Mouse (Mus musculus): ENCODE results near the gene Ube2e1.

The Ube2e1 gene

DNA sequence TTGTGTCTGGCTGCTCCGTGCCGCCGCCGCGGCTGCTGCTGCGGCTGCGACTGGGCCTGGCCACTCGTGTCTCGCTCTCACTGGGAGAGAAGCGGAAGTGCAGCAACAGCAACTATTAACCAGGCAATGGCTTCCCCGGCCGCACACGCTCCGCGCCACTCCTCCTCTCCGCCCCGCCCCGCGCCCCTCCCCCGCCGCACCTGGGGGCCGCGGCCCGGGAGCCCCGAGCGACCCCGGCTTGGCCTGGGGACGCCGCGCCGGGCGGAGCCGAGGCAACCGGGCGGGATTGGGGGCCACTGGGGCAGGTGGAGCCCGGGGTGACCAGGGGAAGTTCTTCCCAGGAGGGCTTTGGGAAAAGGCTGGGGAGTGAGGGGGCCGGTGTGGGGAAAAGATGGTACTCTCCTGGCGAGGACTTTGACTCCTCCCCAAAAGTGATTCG lies at the start of gene Ube2e1:
Ube2e1 (minus strand) TSS at position 167 of the 439 bp plus-strand sequence.
- DNase-seq: peak; percentile 88

DNA sequence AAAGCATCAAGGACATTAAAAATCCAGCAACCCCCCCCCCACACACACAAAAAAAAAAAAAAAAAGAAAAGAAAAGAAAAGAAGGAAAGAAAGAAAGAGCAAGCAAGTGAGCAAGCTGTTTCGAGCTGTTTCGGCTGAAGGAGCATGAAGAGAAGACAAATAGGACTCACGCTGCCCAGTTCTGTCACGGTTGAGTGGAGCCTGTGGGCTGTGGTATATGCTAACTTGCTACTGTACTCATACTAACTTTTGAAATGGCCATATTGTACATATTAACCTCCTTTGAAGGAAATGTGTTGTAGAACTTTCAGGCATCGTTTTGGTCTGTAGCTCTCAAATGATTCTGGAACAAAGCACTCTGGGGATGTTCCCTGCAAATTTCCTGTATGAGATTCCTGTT lies 48.2 kb upstream of the Ube2e1 start:
- no peak for DNase-seq

DNA sequence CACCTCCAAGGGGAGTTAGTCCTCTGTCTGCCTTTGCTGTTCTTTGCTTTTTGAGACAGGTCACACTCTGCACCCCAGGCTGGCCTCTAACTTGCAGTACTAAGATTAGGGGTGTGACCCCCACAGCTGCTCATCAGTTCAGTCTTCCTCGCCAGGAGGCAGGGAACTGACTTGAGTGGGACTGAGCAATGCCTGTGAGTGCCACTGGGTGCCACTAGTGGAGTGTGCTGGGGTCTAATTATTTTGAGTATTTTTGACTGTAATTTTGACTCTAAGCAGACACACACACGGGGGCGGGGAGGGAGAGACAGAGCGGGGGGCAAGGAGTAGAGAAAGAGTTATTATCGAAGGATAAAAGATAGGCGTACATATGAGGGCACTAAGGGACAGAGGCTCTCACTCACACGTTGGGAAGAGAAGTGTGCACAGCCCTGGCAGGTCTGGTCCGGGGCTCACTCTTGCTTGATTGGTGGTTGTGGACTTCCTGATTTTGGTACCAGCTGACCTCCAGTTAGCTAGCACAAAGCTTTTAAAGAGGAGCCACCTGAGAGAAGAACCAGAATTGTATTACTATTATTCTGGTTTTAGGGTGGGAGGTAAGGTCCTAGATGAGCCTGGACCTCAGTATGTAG lies 46.4 kb upstream of the Ube2e1 start:
- no peak for DNase-seq

DNA sequence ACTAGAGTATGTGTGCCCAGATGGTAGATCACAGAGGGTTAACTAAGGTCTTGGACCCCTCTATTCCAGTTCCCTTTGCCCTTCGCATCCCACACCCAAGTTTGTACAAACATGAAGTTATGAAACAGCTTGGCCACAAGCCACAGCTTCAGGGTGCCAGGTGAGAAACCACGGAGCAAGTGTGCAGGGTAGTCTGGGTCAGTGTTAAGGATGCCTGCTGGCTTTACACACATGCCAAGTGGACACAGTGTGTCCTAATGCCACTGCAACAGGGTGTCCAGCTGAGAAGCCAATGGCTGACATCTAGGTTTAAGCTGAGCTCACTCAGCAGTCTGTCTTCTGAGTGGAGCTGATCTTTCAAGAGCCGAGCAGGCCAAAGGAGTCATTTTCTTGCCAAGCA lies 44.5 kb upstream of the Ube2e1 start:
- no peak for DNase-seq

DNA sequence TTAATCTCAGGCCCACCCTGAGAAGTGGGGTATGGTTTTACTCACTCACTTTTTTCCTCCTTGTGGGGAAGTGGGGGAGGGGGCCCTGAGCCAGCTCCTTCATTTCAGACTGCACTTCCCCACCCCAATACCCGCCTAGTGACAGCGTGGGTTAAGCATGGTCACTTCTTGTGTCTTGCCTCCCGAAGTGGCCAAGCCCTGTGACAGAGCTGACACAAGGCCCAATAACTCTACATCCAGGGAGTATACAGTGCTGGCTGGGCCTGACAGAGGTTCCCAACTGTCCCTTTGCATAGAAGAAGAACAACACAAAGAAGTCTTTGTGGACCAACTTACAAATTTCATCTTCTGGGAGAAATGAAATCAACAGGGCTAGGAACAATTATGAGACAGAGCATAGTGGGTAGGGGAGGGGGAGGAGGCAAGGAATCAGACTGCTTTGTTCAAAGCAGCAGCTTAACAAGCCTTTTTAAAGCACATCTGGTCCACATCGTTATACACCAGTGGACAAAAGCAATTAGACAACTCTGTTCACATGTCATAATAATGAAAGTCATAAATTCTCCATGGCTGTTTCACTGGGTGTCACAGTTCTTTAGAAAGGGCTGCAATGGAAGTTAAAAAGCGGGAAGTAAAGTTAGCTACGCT lies 42.2 kb upstream of the Ube2e1 start:
- no peak for DNase-seq

DNA sequence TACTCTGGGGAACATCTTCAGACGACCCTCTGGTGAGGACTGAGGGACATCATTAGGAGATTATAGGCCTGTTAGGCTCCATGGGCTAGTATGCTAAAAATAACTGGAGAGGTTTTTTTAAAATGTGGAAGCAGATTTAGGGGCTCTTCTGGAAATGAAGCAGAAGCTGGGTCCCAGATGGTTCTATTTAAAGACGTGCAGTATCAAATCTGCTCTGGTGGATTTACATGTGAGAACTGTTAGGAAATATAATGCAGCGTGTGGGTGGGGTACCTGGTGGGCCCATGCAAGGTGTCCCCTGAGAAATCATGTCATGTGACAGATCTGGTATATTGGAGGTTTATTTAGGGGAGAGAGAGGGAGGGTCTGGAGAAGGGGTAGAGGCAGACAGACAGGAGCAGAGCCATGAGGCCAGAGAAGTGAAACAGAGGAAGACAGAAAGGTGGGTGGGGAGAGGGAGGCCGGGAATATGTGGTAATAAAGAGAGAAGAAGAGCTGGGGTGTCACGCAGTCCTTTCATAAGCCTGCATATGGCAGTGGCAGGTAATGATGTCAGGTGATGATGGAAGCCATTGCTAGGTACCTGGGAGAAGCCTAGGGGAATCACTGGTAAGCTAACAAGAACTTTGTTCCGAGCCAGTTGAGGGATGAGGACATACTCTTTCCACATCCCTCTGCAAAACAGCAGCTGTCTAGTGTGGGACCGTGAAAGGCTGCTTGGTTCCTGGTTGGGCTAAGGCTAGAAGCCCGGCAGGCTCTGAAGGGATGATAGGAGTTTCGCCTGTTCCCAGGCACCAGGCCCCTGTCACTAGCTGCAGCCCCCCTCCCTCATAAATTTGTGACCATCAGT lies 41.3 kb upstream of the Ube2e1 start:
- no peak for DNase-seq

DNA sequence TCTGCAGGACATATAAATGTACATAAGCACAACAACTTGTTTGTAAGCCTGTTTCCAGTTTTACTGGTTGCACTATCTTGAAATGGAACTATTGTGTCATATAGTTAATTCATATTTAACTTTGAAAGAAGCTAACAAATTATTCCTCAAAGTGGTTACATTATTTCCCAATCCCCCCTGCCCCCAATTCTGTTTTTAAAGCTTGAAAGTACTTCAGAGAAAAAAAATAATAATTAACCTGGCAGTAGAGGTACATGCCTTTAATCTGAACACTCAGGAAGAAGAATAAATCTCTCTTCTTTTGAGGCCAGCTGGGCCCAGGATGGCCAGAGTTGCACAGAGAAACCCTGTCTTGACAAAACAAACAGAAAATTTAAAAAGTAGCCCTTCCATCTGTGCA lies 37.4 kb upstream of the Ube2e1 start:
- DNase-seq: no peak

DNA sequence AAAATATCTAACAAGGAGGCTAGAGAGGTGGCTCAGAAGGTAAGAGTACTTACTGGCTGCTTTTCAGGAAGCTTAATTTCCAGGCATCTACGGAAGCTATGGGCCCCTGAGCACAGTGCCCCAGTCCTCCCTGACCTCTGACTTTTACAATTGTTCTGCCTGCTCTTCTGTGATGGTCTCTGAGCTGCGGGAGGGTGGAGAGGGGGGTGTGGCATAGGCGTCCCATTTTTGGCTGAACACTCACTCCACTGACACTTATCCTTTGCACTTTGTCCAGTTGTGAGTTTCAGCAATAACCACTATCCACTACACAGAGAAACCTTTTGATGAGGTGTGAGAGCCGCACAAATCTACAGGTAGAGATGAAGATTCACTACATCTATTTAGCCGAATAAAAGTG lies 35.4 kb upstream of the Ube2e1 start:
- DNase-seq: no peak

DNA sequence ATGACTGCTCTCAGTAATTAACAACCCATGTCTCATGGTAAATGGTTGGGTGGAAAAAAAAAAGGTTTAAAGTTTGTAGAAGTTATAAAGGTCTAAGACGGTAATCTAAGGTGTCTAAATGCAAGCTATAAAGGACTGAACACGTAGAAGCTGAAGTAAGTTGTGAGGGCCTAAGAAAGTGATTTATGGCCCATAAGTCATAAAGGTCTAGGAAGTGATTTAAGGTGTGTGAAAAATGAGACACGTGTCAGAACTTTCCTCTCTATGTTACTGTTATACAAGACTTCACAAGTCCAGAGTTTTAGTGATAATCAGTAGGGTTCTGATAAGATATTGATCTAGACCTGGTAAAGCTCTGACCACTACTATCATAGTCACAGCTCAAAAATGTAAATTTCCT lies 32.7 kb upstream of the Ube2e1 start:
- DNase-seq: no peak

DNA sequence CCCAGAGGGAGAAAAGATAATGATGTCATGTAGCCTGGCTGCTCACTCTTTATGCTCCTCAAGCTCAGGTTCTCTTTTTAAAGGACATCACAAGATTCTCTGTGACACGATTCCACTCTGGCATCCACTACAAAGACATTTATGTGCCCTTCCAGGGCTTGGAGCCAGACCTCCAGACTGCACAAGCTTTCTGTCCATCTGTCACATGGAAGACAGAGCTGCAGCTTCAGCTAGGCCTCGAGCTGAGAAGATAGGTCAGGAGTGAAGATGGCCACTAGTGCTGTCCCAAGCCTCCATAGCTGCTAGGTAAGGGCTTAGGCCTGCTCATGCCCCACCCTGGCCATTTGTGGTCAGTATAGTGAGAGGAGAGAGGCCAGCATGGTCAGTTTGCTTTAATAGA lies 24.8 kb upstream of the Ube2e1 start:
- no peak for DNase-seq

DNA sequence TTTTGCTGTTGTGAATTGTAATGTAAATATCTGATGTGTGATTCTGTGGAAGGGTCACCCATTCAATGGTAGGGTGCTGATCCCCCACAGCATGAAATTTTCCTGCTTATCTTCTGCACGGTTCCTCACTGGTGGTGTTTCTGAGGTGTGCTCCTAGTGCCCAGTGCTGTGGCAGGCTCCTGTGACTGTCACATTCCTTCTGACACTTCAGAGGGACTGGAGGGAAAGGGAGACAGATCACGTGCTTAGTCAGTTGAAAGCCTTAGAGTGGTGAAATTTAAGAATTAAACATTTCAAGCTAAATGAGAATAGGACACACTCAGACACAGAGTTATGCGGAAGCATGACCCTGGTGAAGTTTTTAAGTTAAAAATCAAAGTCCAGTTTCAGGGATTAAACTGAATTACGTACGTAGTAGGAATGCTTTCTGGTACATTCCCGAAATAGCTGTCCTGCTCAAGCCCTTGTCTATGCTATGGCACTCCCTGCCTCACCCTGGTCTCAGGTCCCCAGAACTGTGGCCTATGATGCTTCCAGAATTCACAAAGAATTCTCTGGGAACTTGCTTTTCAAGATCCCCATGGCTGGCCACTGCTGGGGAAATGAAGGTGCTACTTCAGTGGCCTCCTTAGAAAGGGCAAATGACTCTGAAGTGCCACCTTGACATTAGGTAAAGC lies 24.0 kb upstream of the Ube2e1 start:
- DNase-seq: no peak

DNA sequence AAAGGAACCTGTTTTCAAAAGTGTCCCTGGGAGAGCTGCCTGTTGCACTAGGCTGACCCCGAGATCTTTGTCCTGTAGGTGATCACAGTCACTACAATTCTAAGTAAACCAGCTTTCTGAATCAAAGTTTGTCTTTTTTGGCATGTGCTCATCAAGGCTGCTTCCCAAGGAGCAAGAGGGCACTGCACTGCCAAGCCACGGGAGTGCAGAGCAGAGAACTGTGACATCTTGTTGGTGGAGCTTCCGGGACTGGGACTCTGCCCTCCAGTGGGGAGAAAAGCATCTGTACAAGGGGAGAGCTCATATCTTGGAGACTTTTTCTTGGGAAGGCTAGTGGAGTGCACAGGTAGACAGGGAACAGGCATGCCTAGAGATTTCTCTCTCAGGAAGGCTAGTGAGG lies 21.9 kb upstream of the Ube2e1 start:
- no peak for DNase-seq

DNA sequence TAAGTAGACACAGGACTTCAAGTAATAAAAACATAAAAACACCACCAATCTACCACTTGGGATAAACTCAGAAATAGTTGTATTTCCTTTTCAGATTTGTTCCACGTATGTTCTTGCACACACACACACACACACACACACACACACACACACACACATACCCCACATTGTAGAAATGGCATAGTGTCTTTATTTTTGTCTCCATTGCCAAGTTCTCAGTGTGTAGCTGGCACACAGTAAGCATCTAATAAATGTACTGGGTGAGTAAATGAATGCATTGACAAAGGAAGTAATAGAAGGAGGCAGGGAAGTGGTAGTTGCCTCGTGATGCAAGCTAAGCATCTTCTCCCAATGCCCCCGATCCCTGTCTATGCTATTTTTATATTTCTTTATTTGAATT lies 21.3 kb upstream of the Ube2e1 start:
- no peak for DNase-seq

DNA sequence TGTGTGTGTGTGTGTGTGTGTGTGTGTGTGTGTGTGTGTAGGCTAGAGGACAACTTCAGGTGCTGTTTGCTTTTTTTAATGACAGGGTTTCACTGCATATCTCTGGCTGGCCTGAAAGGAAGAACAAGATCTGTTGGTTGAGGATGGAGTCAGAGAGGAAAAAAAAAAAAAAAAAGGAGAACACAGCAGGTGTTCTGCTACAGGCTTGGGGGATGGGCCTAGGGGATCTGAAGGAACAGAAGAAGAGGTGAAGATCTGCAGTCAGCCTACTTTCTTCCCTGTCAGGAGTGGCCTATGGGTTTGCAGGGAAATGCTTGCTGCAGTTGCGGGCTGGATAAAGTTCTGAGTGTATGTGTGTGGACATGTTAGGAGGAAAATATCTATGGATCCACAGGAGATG lies 19.0 kb upstream of the Ube2e1 start:
- peak; percentile 75 for DNase-seq

DNA sequence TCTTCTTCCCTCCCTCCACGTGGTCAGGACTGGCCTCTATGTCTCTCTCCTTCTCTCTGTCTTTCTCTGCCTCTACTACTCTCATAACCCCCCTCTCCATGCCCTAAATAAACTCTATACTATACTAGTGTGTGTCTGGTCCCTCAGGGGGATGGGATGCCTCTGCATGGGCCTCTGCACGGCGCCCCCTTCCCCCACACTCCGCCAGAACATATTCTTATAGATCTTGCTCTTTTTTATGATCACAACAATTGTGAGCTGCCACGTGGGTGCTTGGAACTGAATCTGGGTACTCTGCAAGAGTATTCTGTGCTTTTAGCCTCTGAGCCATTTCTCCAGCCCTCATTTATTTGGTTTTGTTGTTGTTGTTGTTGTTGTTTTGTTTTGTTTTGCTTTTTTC lies 18.2 kb upstream of the Ube2e1 start:
- peak; percentile 67 for DNase-seq

DNA sequence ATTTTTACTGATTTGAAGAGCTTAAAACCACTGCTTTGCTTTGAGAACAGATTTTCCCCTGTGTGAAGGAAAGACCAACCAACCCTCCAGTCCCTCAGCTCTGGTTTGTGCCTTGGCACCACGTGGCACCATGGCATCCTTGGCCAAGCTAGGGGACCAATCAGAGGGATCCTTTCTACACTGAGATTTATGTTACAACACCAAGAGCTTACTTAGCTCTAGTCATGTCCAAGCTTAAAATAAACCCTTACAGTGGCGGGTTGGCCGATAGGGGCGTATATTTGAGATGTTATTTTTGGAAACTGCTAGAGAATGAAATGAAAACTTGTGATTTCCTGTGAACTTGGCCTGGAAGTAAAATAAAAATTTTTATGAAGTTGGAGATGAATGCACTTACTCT lies 11.9 kb upstream of the Ube2e1 start:
- no peak for DNase-seq

DNA sequence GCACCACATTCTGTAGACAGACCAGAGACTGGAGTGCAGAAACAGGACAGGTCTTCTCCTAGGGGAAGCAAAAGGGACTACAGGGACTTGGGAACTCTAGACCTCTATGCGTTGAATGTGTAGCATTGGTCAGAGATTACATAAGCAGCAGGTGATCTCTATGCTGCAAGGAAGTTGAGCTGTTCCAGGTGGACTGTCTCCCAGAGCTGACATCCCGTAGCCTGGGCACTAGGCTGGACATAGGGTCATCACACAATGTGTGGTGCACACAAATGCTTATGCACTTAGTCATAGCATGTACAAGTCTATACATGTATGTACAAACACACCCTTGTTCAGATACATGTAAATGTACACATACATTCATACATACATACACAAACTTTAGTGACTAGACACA lies 11.1 kb upstream of the Ube2e1 start:
- DNase-seq: no peak

DNA sequence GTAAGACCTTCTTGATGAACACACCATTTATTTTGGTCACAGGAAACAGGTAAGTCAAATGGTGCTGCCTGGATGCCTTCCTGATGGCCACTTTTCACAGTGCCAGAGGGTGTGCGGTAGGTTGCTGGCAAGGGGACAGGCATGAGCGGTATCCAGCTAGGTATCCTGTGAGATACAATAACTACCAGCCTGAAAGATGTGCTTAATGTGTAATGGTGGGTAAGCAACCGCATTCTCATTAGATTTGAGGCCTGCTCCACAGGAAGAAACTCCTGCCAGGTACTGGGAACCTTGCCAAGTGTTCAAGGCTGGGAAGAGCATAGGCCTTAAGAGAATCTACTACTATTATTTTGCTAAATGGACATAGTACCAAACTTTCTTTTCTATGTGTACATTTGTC lies 9.4 kb upstream of the Ube2e1 start:
- no peak for DNase-seq

DNA sequence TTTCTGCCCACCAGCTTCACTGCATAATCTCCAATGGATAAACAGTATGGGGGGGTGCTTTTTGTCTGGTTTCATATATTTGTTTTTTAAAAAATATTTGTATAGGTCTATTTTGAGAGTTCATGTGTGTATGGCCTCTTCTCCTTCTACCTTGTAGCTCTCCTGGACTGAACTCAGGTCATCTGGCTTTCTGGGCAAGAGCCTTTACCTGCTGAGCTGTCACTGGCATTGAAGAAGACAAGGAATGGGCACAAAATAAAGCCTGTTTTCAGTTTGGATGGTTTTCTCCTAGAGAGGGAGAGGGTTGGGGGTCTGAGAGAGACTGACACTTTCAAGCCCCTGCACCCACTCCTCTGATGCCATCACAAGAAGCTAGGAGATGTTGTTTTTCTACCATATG lies 4.4 kb upstream of the Ube2e1 start:
- DNase-seq: no peak

DNA sequence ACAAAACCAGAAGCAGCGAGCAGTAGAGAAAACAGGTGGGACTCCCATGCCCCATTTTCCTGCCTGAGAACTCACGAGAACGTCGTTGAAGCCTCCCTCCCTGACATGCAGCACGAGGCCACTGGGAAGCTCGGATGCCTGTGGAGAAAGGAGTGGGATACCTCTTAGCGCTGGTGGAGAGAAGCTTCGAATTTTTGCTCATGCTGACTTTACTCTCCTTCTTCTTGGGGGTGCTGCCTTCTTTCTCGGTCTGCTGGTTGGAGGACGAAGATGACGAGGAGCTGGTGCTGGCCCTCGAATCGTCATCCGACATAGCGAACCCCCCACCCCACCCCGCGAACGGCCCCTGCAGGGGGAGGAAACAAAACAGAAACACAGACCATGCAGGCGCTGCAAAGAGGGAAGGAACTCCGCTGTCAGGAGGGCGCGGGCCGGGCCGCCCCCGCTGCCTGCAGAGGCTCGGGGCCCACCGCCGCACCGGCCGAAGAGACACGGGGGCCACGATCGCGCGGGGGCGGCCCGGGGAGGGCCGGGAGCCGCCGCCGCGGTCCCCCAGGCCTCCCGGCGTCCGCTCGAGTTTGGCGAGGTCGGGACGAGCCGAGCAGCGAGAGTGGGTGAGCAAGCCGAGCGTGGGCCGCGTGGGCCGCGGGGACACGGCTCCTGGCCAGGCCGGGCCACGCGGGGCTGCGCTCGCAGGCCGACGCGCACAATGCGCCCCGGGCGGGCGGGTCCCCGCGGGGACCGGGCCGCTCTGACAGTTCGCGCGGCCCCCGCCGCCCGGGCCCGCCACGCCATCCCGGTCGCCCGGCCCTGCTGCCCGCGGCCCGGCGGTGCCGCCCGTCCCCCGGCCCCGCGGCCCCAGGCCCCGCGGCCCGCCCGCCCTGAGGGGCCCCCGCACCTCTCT lies 618 bp downstream of the Ube2e1 start:
- DNase-seq: peak; percentile 76

DNA sequence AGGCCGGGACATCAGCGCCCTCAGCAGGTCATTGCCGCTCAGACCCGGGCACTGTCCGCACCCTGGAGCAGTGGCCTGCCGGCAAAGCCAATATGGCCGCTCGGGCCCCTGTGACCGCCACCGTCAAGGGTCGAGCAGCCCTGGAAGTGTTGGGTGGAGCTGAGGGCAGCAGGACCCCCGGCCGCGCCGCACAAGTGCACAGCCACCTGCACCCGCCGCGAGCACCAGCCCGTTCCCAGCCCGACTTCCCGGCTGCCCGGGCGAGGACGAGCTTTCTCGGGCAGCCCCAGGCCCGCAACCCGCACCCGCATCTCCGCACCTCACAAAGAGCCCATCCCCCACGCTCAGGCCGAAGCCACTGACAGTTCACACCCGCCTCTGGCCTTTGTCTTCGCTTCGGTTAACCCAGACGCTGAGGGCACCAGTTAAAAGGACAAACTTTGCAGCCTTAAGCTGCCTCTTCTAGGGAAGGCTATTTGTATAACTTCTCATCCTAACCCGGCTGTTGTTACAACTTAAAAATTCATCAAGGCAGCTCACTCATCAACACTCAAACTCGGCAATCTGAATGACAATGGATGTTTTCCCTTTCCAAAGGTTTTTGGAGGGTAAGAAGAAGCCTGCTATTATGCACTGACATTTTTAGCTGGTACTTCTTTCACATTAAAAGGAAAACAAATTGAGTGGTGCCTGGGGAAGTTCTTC lies 4.5 kb downstream of the Ube2e1 start:
- DNase-seq: peak; percentile 48
